Mouse (Mus musculus) liver, postnatal 0 days (tissue): ENCODE data around the gene Jade1. TPM values are rescaled to one million over a fixed set of nuclear protein-coding genes. Genes with fewer than 3 reads are reported as not detected.

Source experiments
- ATAC-seq: fragments of 200-750 bp; cut with Nextera tagmentation; 2 replicates; pipeline ENCODE4 v1.8.0; 2017; ENCODE audit warnings: mild to moderate bottlenecking, moderate library complexity
- DNase-seq: peaks from one replicate; pipeline ENCODE4 v3.0.0-alpha.2; 2016
- H3K27ac ChIP-seq: fragments of 300-500 bp; sonication (generic); 2 replicates; pipeline ENCODE4 v1.5.1; 2014; ENCODE audit warnings: antibody characterized with exemption, moderate library complexity, mild to moderate bottlenecking, low read depth
- H3K27me3 ChIP-seq: fragments of 300-500 bp; sonication (generic); 2 replicates; pipeline ENCODE4 v1.6.1; 2014; ENCODE audit warnings: low read length, control low read depth, mixed read lengths; ENCODE audit not compliant: insufficient read depth
- H3K36me3 ChIP-seq: fragments of 300-500 bp; sonication (generic); replicated peaks from 2 replicates; pipeline ENCODE4 v1.6.1; 2014; ENCODE audit warnings: mild to moderate bottlenecking, control low read depth, low read length, moderate library complexity, mixed read lengths; ENCODE audit not compliant: insufficient read depth
- H3K4me1 ChIP-seq: fragments of 300-500 bp; sonication (generic); 2 replicates; pipeline ENCODE4 v1.6.1; 2014; ENCODE audit warnings: antibody characterized with exemption, mild to moderate bottlenecking, control low read depth; ENCODE audit not compliant: insufficient read depth
- H3K4me2 ChIP-seq: fragments of 300-500 bp; sonication (generic); 2 replicates; pipeline ENCODE4 v1.6.1; 2014; ENCODE audit warnings: low read depth, mild to moderate bottlenecking, low read length, moderate library complexity, mixed read lengths
- H3K4me3 ChIP-seq: fragments of 300-500 bp; sonication (generic); 2 replicates; pipeline ENCODE4 v1.5.1; 2014; ENCODE audit warnings: low read depth, low read length
- H3K9ac ChIP-seq: fragments of 300-500 bp; sonication (generic); replicated peaks from 2 replicates; pipeline ENCODE4 v1.6.1; 2014; ENCODE audit warnings: mild to moderate bottlenecking, moderate library complexity
- H3K9me3 ChIP-seq: fragments of 300-500 bp; sonication (generic); 2 replicates; pipeline ENCODE4 v1.6.1; 2016; ENCODE audit warnings: mild to moderate bottlenecking, control low read depth, low read length, mixed read lengths
- CTCF ChIP-seq: sonication (generic); IDR thresholded peaks from 2 replicates; pipeline ENCODE4 v1.5.1; 2016; ENCODE audit warnings: antibody characterized with exemption, low read depth
- EP300 ChIP-seq: IDR thresholded peaks from 2 replicates; pipeline ENCODE4 v1.6.1; 2016; ENCODE audit warnings: antibody characterized with exemption, low read depth, mild to moderate bottlenecking
- WGBS: fragments of 180-500 bp; shearing (Covaris S2); extraction: QIAGEN DNeasy Blood & Tissue Kit; methylation state at CpG from one replicate; pipeline ENCODE4 v1.1.7; 2014; ENCODE audit not compliant: insufficient replicate concordance; 5-methylcytosine and 5-hydroxymethylcytosine counted together
- polyA plus RNA-seq: library from polyadenylated mRNA; unstranded; fragments of >200 nt; fragmentation: Nextera tagmentation; extraction: Ambion mirVana; gene quantifications from 2 replicates; pipeline ENCODE4 v1.2.1, GENCODE M21; 2015

The Jade1 gene
- polyA plus RNA-seq, 1 experiment from 2014 or later = 7.2 TPM

GRCm38 (mm10) chr3:41594097-41594879 lies 38.8 kb downstream of the Jade1 start:
- Histone ChIP-seq H3K27me3 (no peaks in the 10 kb centered on the region), H3K4me3 (no peak overlapping the region), H3K9ac (no peak overlapping the region), H3K36me3 (peaks cover 71% of the 10 kb centered on the region), H3K4me2 (no peak overlapping the region), H3K9me3 (no peaks in the 10 kb centered on the region), H3K4me1 (peaks cover 16% of the 10 kb centered on the region), H3K27ac (0 out of 2 replicates have a peak overlapping the region, but pooled peaks have one; percentile 11)
- DNase-seq (no peak), ATAC-seq (peak; percentile 65)
- WGBS = 73% methylated on average over 9 of the region's 9 CpGs
- TF ChIP-seq EP300 (no peak), CTCF (no peak)

- Histone ChIP-seq H3K27me3 (no peaks in the 10 kb centered on the region), H3K9me3 (no peaks in the 10 kb centered on the region), H3K4me3 (no peak overlapping the region), H3K36me3 (peaks cover 70% of the 10 kb centered on the region), H3K9ac (no peak overlapping the region), H3K4me2 (no peak overlapping the region), H3K27ac (0 out of 2 replicates have a peak overlapping the region, but pooled peaks have one; percentile 11), H3K4me1 (peaks cover 10% of the 10 kb centered on the region)
- ATAC-seq = no peak
- no peak for TF ChIP-seq CTCF
- no peak for TF ChIP-seq EP300
- WGBS = 91% methylated on average over 4 of the region's 4 CpGs
- DNase-seq = no peak
Measured at GRCm38 (mm10) chr3:41595010-41595409, 39.5 kb downstream of the Jade1 start.

- TF ChIP-seq EP300 (no peak), CTCF (no peak)
- 85% methylated on average over 8 of the region's 8 CpGs for WGBS
- Histone ChIP-seq H3K4me1 (peaks cover 5% of the 10 kb centered on the region; the same call in 1 of the 2 replicates), H3K4me2 (no peak overlapping the region), H3K4me3 (no peak overlapping the region), H3K27me3 (no peaks in the 10 kb centered on the region), H3K36me3 (peaks cover 70% of the 10 kb centered on the region), H3K9ac (no peak overlapping the region), H3K27ac (no peak overlapping the region), H3K9me3 (no peaks in the 10 kb centered on the region)
- DNase-seq = no peak
- no peak for ATAC-seq
Measured at GRCm38 (mm10) chr3:41597036-41597435, 41.5 kb downstream of the Jade1 start.

GRCm38 (mm10) chr3:41598412-41598811 lies 42.9 kb downstream of the Jade1 start:
- Histone ChIP-seq H3K27ac (no peak overlapping the region), H3K27me3 (no peaks in the 10 kb centered on the region), H3K9me3 (no peaks in the 10 kb centered on the region), H3K9ac (no peak overlapping the region), H3K4me2 (no peak overlapping the region), H3K36me3 (peaks cover 67% of the 10 kb centered on the region), H3K4me3 (no peak overlapping the region), H3K4me1 (peaks cover 5% of the 10 kb centered on the region; the same call in 1 of the 2 replicates)
- DNase-seq (no peak), ATAC-seq (no peak)
- 87% methylated on average over 9 of the region's 9 CpGs for WGBS
- TF ChIP-seq CTCF (no peak), EP300 (no peak)

- no peaks in the 10 kb centered on the region for H3K27me3 ChIP-seq
- H3K9ac ChIP-seq = no peak overlapping the region
- H3K4me2 ChIP-seq = no peak overlapping the region
- peaks cover 62% of the 10 kb centered on the region for H3K36me3 ChIP-seq
- H3K9me3 ChIP-seq = no peaks in the 10 kb centered on the region
- no peak overlapping the region for H3K4me3 ChIP-seq
- DNase-seq (no peak), ATAC-seq (no peak)
- no peak for TF ChIP-seq EP300
- TF ChIP-seq CTCF = no peak
- peaks cover 3% of the 10 kb centered on the region; the same call in 1 of the 2 replicates for H3K4me1 ChIP-seq
- WGBS = 88% methylated on average over 10 of the region's 10 CpGs
- H3K27ac ChIP-seq = no peak overlapping the region
Measured at GRCm38 (mm10) chr3:41599226-41599625, 43.7 kb downstream of the Jade1 start.

- no peak overlapping the region for H3K4me2 ChIP-seq
- no peak overlapping the region for H3K4me3 ChIP-seq
- WGBS = 85% methylated on average over 14 of the region's 14 CpGs
- no peak overlapping the region for H3K27ac ChIP-seq
- TF ChIP-seq CTCF = peak; percentile 74
- TF ChIP-seq EP300 = no peak
- DNase-seq = peak; percentile 50
- no peak overlapping the region for H3K9ac ChIP-seq
- no peaks in the 10 kb centered on the region for H3K27me3 ChIP-seq
- H3K4me1 ChIP-seq = peaks cover under 1% of the 10 kb centered on the region; the same call in 1 of the 2 replicates
- ATAC-seq = peak; percentile 57; the same call in 1 of the 2 replicates
- no peaks in the 10 kb centered on the region for H3K9me3 ChIP-seq
- peaks cover 69% of the 10 kb centered on the region for H3K36me3 ChIP-seq
Measured at GRCm38 (mm10) chr3:41599806-41600589, 44.5 kb downstream of the Jade1 start.
